Comparison of ENCODE assay signal across 7 mouse cellular contexts in genomic region chr12:55490722-55491449, GRCm38 (mm10). TPM values are rescaled to one million over a fixed set of nuclear protein-coding genes. Genes with fewer than 3 reads are reported as not detected.
DNase-seq lines count a peak whose midpoint lies in the region; ATAC-seq and TF ChIP-seq lines count a peak whose summit lies in the region.

No protein-coding gene starts in this region.

- H3K9me3 ChIP-seq in embryonic facial prominence, embryonic 10.5 days: no peaks in the 10 kb centered on the region
- H3K9me3 ChIP-seq in heart, embryonic 15.5 days (replicated peaks): no peaks in the 10 kb centered on the region
- no peaks in the 10 kb centered on the region for H3K9me3 ChIP-seq in limb, embryonic 12.5 days
- no peaks in the 10 kb centered on the region for H3K9me3 ChIP-seq in midbrain, embryonic 16.5 days (replicated peaks; ENCODE audit: control insufficient read depth, low read length, poor library complexity, severe bottlenecking)

- no peak for TF ChIP-seq CTCF in C2C12 (IDR thresholded peaks at IDR 0.05; ENCODE audit: control insufficient read depth, insufficient read depth, insufficient read length)

- peak overlapping the region; percentile 98 for H3K27ac ChIP-seq in embryonic facial prominence, embryonic 10.5 days (replicated peaks)
- peak overlapping the region; percentile 100 for H3K27ac ChIP-seq in heart, embryonic 15.5 days
- peak overlapping the region; percentile 100 for H3K27ac ChIP-seq in limb, embryonic 12.5 days
- peak overlapping the region; percentile 53; the same call in 1 of the 2 replicates for H3K27ac ChIP-seq in midbrain, embryonic 16.5 days (ENCODE audit: low read length)

- intact Hi-C loops in left cerebral cortex, postnatal 4 days (cut with DNase I): loop anchor here (5.0 to 10.0 kb wide), 3 partner anchors 56 to 344 kb away; partner anchors contain the start of gene Brms1l

- no peaks in the 10 kb centered on the region for H3K27me3 ChIP-seq in C2C12 (ENCODE audit: control insufficient read depth, insufficient read depth, insufficient read length)
- H3K27me3 ChIP-seq in embryonic facial prominence, embryonic 10.5 days (replicated peaks; ENCODE audit: low read depth, poor library complexity, severe bottlenecking): no peaks in the 10 kb centered on the region
- no peaks in the 10 kb centered on the region for H3K27me3 ChIP-seq in heart, embryonic 15.5 days
- no peaks in the 10 kb centered on the region for H3K27me3 ChIP-seq in limb, embryonic 12.5 days
- H3K27me3 ChIP-seq in midbrain, embryonic 16.5 days (ENCODE audit: control insufficient read depth, insufficient read depth, low read depth, low read length): no peaks in the 10 kb centered on the region

- peak overlapping the region; percentile 99 for H3K9ac ChIP-seq in heart, embryonic 15.5 days
- peak overlapping the region; percentile 96 for H3K9ac ChIP-seq in limb, embryonic 12.5 days (replicated peaks)
- peak overlapping the region; percentile 96 for H3K9ac ChIP-seq in midbrain, embryonic 16.5 days (ENCODE audit: low read depth, low read length)

- WGBS in embryonic facial prominence, embryonic 10.5 days: 85% methylated on average over 13 of the region's 13 CpGs
- WGBS in heart, embryonic 15.5 days: 63% methylated on average over 13 of the region's 13 CpGs
- 81% methylated on average over 13 of the region's 13 CpGs for WGBS in limb, embryonic 12.5 days
- WGBS in midbrain, embryonic 16.5 days: 87% methylated on average over 13 of the region's 13 CpGs

- peak overlapping the region; percentile 80 for H3K4me3 ChIP-seq in C2C12 (ENCODE audit: insufficient read depth, poor library complexity, severe bottlenecking)
- H3K4me3 ChIP-seq in embryonic facial prominence, embryonic 10.5 days: peak overlapping the region; percentile 91
- peak overlapping the region; percentile 92 for H3K4me3 ChIP-seq in heart, embryonic 15.5 days
- peak overlapping the region; percentile 88 for H3K4me3 ChIP-seq in limb, embryonic 12.5 days (replicated peaks)
- peak overlapping the region; percentile 88 for H3K4me3 ChIP-seq in midbrain, embryonic 16.5 days (ENCODE audit: low read depth, low read length)

- no peak for ATAC-seq in heart, embryonic 15.5 days (replicated peaks; ENCODE audit: insufficient number of reproducible peaks, insufficient read depth, low FRiP score, low read depth)
- ATAC-seq in limb, embryonic 12.5 days (ENCODE audit: insufficient number of reproducible peaks, insufficient read depth, low FRiP score, low TSS enrichment, low read depth): no peak
- no peak for ATAC-seq in midbrain, embryonic 16.5 days

- H3K79me2 ChIP-seq in C2C12 (ENCODE audit: control insufficient read depth, insufficient read depth): peaks cover 41% of the 10 kb centered on the region

- peaks cover 35% of the 10 kb centered on the region for H3K4me1 ChIP-seq in embryonic facial prominence, embryonic 10.5 days
- H3K4me1 ChIP-seq in heart, embryonic 15.5 days (replicated peaks): peaks cover 37% of the 10 kb centered on the region
- H3K4me1 ChIP-seq in limb, embryonic 12.5 days (replicated peaks): peaks cover 35% of the 10 kb centered on the region
- H3K4me1 ChIP-seq in midbrain, embryonic 16.5 days (ENCODE audit: control insufficient read depth, insufficient read depth, low read length): peaks cover 17% of the 10 kb centered on the region

- peak; percentile 50 for DNase-seq in 3T3-L1 (ENCODE audit: low read depth, low spot score)
- DNase-seq in embryonic facial prominence, embryonic 10.5 days (ENCODE audit: low spot score): no peak
- DNase-seq in left cerebral cortex, postnatal 4 days: no peak

- H3ac ChIP-seq in C2C12 (ENCODE audit: control insufficient read depth, insufficient read length, low read depth): peak overlapping the region; percentile 14

- peaks cover 24% of the 10 kb centered on the region for H3K79me3 ChIP-seq in C2C12 (ENCODE audit: low read depth)

- H3K36me3 ChIP-seq in C2C12 (ENCODE audit: control insufficient read depth, insufficient read depth): peaks cover 52% of the 10 kb centered on the region
- H3K36me3 ChIP-seq in embryonic facial prominence, embryonic 10.5 days (replicated peaks): peaks cover 45% of the 10 kb centered on the region
- peaks cover 37% of the 10 kb centered on the region for H3K36me3 ChIP-seq in heart, embryonic 15.5 days
- peaks cover 51% of the 10 kb centered on the region for H3K36me3 ChIP-seq in limb, embryonic 12.5 days
- H3K36me3 ChIP-seq in midbrain, embryonic 16.5 days (ENCODE audit: control insufficient read depth, insufficient read depth, low read length): peaks cover 10% of the 10 kb centered on the region; the same call in 1 of the 2 replicates

- peak overlapping the region; percentile 79 for H3K4me2 ChIP-seq in heart, embryonic 15.5 days
- H3K4me2 ChIP-seq in limb, embryonic 12.5 days: peak overlapping the region; percentile 85
- peak overlapping the region; percentile 89 for H3K4me2 ChIP-seq in midbrain, embryonic 16.5 days (ENCODE audit: low read length)

TF ChIP-seq in C2C12, 6 proteins besides CTCF, POLR2A, EP300 and RAD21:
- TF ChIP-seq MAX (IDR thresholded peaks at IDR 0.05) (no peak), USF1 (IDR thresholded peaks at IDR 0.05; ENCODE audit: low read depth) (no peak), CEBPB (IDR thresholded peaks at IDR 0.05; ENCODE audit: low read depth) (no peak), MYOD1 (IDR thresholded peaks at IDR 0.05; ENCODE audit: control insufficient read depth, insufficient read length, low read depth) (no peak), FOSL1 (IDR thresholded peaks at IDR 0.05; ENCODE audit: insufficient read depth, low read length, poor library complexity, severe bottlenecking) (no peak)

RNA-seq across cellular contexts. Expression of gene Nfkbia, which starts 1.6 kb away (rescaled TPM):
- polyA plus RNA-seq in C2C12 (2012; fragmentation: generic; extraction: Trizol): 43.2 TPM
- 44.6 and 55.2 TPM in 2 replicates for polyA plus RNA-seq in embryonic facial prominence, embryonic 10.5 days (2016; fragmentation: Nextera tagmentation; extraction: Ambion mirVana)
- 61.4 and 82.5 TPM in 2 replicates for polyA plus RNA-seq in heart, embryonic 15.5 days (2015; fragmentation: Nextera tagmentation; extraction: Ambion mirVana)
- polyA plus RNA-seq in limb, embryonic 12.5 days (2016; fragmentation: Nextera tagmentation; extraction: Ambion mirVana): 85.7 and 94.9 TPM in 2 replicates
- 55.2 and 64.3 TPM in 2 replicates for polyA plus RNA-seq in midbrain, embryonic 16.5 days (2015; fragmentation: Nextera tagmentation; extraction: Ambion mirVana)
- total RNA-seq in left cerebral cortex, postnatal 4 days (2021): 10 to 100 TPM; 26.8 to 33.6 TPM
